ENCODE assay signal across 8 mouse cellular contexts in the genomic region with DNA sequence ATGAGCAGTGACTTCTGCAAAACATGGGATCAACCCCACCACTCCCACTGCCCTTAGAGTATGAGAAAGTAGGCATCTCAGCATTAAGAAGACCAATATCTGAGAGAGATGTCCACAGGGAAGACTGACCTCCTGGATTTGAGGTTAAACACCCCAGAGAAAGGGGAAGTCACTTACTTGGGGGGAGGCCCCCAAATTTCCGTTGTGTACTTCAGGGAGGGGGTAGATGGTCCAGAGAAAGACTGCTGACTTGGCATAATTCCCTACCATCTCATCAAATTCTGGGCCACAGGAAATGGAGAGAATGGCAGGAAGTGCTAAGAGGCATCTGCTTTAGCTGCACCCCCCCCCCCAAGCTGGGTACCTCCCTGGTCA. TPM values are rescaled to one million over a fixed set of nuclear protein-coding genes. Genes with fewer than 3 reads are reported as not detected.
DNase-seq lines count a peak whose midpoint lies in the region; ATAC-seq lines count a peak whose summit lies in the region.

No protein-coding gene starts in this region.

- ATAC-seq in forebrain, embryonic 16.5 days, result no peak
- ATAC-seq in limb, embryonic 15.5 days (ENCODE audit: insufficient number of reproducible peaks, low FRiP score, low TSS enrichment, low read depth), result no peak
- ATAC-seq in stomach, embryonic 15.5 days (ENCODE audit: insufficient read depth, low FRiP score, low read depth), result no peak
- ATAC-seq in activated CD4-positive, CD25-positive, alpha-beta regulatory T cell, adult 4 months, result no peak

- H3K4me1 ChIP-seq in forebrain, embryonic 16.5 days (replicated peaks; ENCODE audit: control insufficient read depth, insufficient read depth, low read length), result peaks cover 23% of the 10 kb centered on the region
- peaks cover 14% of the 10 kb centered on the region for H3K4me1 ChIP-seq in limb, embryonic 15.5 days
- H3K4me1 ChIP-seq in stomach, embryonic 15.5 days, result peaks cover 7% of the 10 kb centered on the region

- WGBS in forebrain, embryonic 16.5 days, result 59% methylated on average over 1 of the region's 1 CpGs
- WGBS in limb, embryonic 15.5 days, result 77% methylated on average over 1 of the region's 1 CpGs
- WGBS in stomach, embryonic 15.5 days, result 71% methylated on average over 1 of the region's 1 CpGs

- no peaks in the 10 kb centered on the region for H3K27me3 ChIP-seq in forebrain, embryonic 16.5 days (replicated peaks; ENCODE audit: control insufficient read depth, insufficient read depth, low read length)
- H3K27me3 ChIP-seq in limb, embryonic 15.5 days, result no peaks in the 10 kb centered on the region
- no peaks in the 10 kb centered on the region for H3K27me3 ChIP-seq in stomach, embryonic 15.5 days (replicated peaks)

- H3K9me3 ChIP-seq in forebrain, embryonic 16.5 days (ENCODE audit: control insufficient read depth, low read length), result no peaks in the 10 kb centered on the region
- no peaks in the 10 kb centered on the region for H3K9me3 ChIP-seq in limb, embryonic 15.5 days
- H3K9me3 ChIP-seq in stomach, embryonic 15.5 days, result no peaks in the 10 kb centered on the region

- peak overlapping the region; percentile 93; the same call in 1 of the 2 replicates for H3K9ac ChIP-seq in forebrain, embryonic 16.5 days (replicated peaks; ENCODE audit: low read depth, low read length)
- 0 out of 2 replicates have a peak overlapping the region, but pooled peaks have one; percentile 76 for H3K9ac ChIP-seq in limb, embryonic 15.5 days
- no peak overlapping the region for H3K9ac ChIP-seq in stomach, embryonic 15.5 days

- no peak overlapping the region for H3K27ac ChIP-seq in forebrain, embryonic 16.5 days (ENCODE audit: low read length)
- H3K27ac ChIP-seq in limb, embryonic 15.5 days, result peak overlapping the region; percentile 83; the same call in 1 of the 2 replicates
- H3K27ac ChIP-seq in stomach, embryonic 15.5 days, result no peak overlapping the region

- H3K36me3 ChIP-seq in forebrain, embryonic 16.5 days (ENCODE audit: control insufficient read depth, insufficient read depth), result peaks cover 12% of the 10 kb centered on the region
- peaks cover 28% of the 10 kb centered on the region for H3K36me3 ChIP-seq in limb, embryonic 15.5 days
- peaks cover 9% of the 10 kb centered on the region; the same call in 1 of the 2 replicates for H3K36me3 ChIP-seq in stomach, embryonic 15.5 days

- DNase-seq in spleen, postnatal 36 days (ENCODE audit: low spot score in 2 of 2), result peak; percentile 59 to 70
- no peak for DNase-seq in spleen, postnatal 4 days (ENCODE audit: low spot score in 2 of 2)
- no peak for DNase-seq in embryo, embryonic 10.5 days (ENCODE audit: low spot score)
- DNase-seq in urinary bladder, postnatal 36 days (ENCODE audit: low spot score in 2 of 2), result no peak

- H3K4me2 ChIP-seq in forebrain, embryonic 16.5 days (ENCODE audit: low read length), result peak overlapping the region; percentile 62
- peak overlapping the region; percentile 82 for H3K4me2 ChIP-seq in limb, embryonic 15.5 days
- H3K4me2 ChIP-seq in stomach, embryonic 15.5 days, result peak overlapping the region; percentile 72

- H3K4me3 ChIP-seq in forebrain, embryonic 16.5 days (replicated peaks; ENCODE audit: low read length), result peak overlapping the region; percentile 79
- peak overlapping the region; percentile 83 for H3K4me3 ChIP-seq in limb, embryonic 15.5 days
- H3K4me3 ChIP-seq in stomach, embryonic 15.5 days (replicated peaks), result peak overlapping the region; percentile 65

RNA-seq across cellular contexts. Expression of a gene that starts 1.1 kb away (rescaled TPM):
- polyA plus RNA-seq in forebrain, embryonic 16.5 days (2015; fragmentation: Nextera tagmentation; extraction: Ambion mirVana), result 36.0 and 51.2 TPM in 2 replicates
- 19.6 and 22.2 TPM in 2 replicates for polyA plus RNA-seq in limb, embryonic 15.5 days (2015; fragmentation: Nextera tagmentation; extraction: Ambion mirVana)
- 15.0 and 19.4 TPM in 2 replicates for polyA plus RNA-seq in stomach, embryonic 15.5 days (2015; fragmentation: Nextera tagmentation; extraction: Ambion mirVana)
- 100 to 1,000 TPM in 1 of 2 experiments, 10 to 100 TPM in 1; 99.3 to 129 TPM for polyA plus RNA-seq in activated CD4-positive, CD25-positive, alpha-beta regulatory T cell, adult 4 months (2017; shearing (Covaris generic))

RNA-seq across cellular contexts. Expression of a gene that starts 18.2 kb away (rescaled TPM):
- 39.8 and 46.0 TPM in 2 replicates for polyA plus RNA-seq in forebrain, embryonic 16.5 days (2015; fragmentation: Nextera tagmentation; extraction: Ambion mirVana)
- 37.6 and 40.2 TPM in 2 replicates for polyA plus RNA-seq in limb, embryonic 15.5 days (2015; fragmentation: Nextera tagmentation; extraction: Ambion mirVana)
- 36.1 and 40.6 TPM in 2 replicates for polyA plus RNA-seq in stomach, embryonic 15.5 days (2015; fragmentation: Nextera tagmentation; extraction: Ambion mirVana)
- polyA plus RNA-seq in activated CD4-positive, CD25-positive, alpha-beta regulatory T cell, adult 4 months (2017; shearing (Covaris generic)), result 10 to 100 TPM; 86.3 to 91.9 TPM

RNA-seq across cellular contexts. Expression of a gene that starts 23.7 kb away (rescaled TPM):
- 35.6 and 38.5 TPM in 2 replicates for polyA plus RNA-seq in forebrain, embryonic 16.5 days (2015; fragmentation: Nextera tagmentation; extraction: Ambion mirVana)
- polyA plus RNA-seq in limb, embryonic 15.5 days (2015; fragmentation: Nextera tagmentation; extraction: Ambion mirVana), result 31.7 and 33.7 TPM in 2 replicates
- polyA plus RNA-seq in stomach, embryonic 15.5 days (2015; fragmentation: Nextera tagmentation; extraction: Ambion mirVana), result 31.5 and 33.8 TPM in 2 replicates
- 1 to 10 TPM; 6.5 to 8.1 TPM for polyA plus RNA-seq in activated CD4-positive, CD25-positive, alpha-beta regulatory T cell, adult 4 months (2017; shearing (Covaris generic))

RNA-seq across cellular contexts. Expression of a gene that starts 25.7 kb away (rescaled TPM):
- 0.46 and 0.90 TPM in 2 replicates for polyA plus RNA-seq in forebrain, embryonic 16.5 days (2015; fragmentation: Nextera tagmentation; extraction: Ambion mirVana)
- 0.51 and 0.76 TPM in 2 replicates for polyA plus RNA-seq in limb, embryonic 15.5 days (2015; fragmentation: Nextera tagmentation; extraction: Ambion mirVana)
- polyA plus RNA-seq in stomach, embryonic 15.5 days (2015; fragmentation: Nextera tagmentation; extraction: Ambion mirVana), result 0.73 and 0.75 TPM in 2 replicates
- polyA plus RNA-seq in activated CD4-positive, CD25-positive, alpha-beta regulatory T cell, adult 4 months (2017; shearing (Covaris generic)), result not detected

RNA-seq across cellular contexts. Expression of a gene that starts 26.2 kb away (rescaled TPM):
- polyA plus RNA-seq in forebrain, embryonic 16.5 days (2015; fragmentation: Nextera tagmentation; extraction: Ambion mirVana), result 1.7 and 2.0 TPM in 2 replicates
- 5.3 and 6.8 TPM in 2 replicates for polyA plus RNA-seq in limb, embryonic 15.5 days (2015; fragmentation: Nextera tagmentation; extraction: Ambion mirVana)
- polyA plus RNA-seq in stomach, embryonic 15.5 days (2015; fragmentation: Nextera tagmentation; extraction: Ambion mirVana), result 7.3 and 8.8 TPM in 2 replicates
- polyA plus RNA-seq in activated CD4-positive, CD25-positive, alpha-beta regulatory T cell, adult 4 months (2017; shearing (Covaris generic)), result under 1 TPM in 1 of 2 experiments, not detected in 1; 0.36 TPM

Comparison
In these comparisons a context has a peak if more than half of its experiments do, and no peak if none do; other contexts are left out.
1. DNase-seq: peak in spleen, postnatal 36 days (2 of 2); none in spleen, postnatal 4 days (0 of 2), embryo, embryonic 10.5 days (single experiment) and urinary bladder, postnatal 36 days (0 of 2).
2. Peak in every context shown above with its lines, with median percentiles within 50 percentile points of each other: H3K4me2 ChIP-seq and H3K4me3 ChIP-seq.